Mouse (Mus musculus): ENCODE data around the gene Card10.

DNA sequence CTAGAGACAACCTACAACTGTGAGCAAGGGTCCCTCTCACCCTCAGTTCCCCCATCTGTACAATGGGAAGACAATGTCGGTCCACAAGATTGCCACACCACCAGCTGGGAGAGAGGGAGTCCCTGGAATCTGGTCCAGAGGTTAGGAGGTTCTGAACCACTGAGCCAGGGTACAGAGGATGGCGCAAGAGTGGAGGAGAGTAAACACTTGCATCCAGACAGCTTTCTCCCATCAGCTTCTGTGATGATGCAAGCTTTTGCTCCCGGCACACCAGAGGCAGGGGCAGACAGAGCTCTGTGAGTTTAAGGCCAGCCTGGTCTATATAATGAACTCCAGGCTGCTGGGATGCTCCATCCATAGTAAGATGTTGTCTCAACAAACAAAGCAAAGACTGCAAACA lies 37.4 kb upstream of the Card10 start:
- TF ChIP-seq CTCF (IDR thresholded peaks at IDR 0.05; ENCODE audit: borderline replicate concordance, control insufficient read depth, extremely low read depth, insufficient read depth, low read length, poor library complexity) (no peak), POLR2A (IDR thresholded peaks at IDR 0.05; ENCODE audit: control insufficient read depth, extremely low read depth, insufficient read depth, low read length, poor library complexity) (no peak)
